Mouse (Mus musculus) CD4-positive helper T cell, adult 2 months (primary cell): ENCODE data around the gene Igfbpl1.
A peak's percentile ranks its signal among the peaks of the same experiment; 100 is the strongest.

Source experiments
- DNase-seq: peaks from one replicate; pipeline ENCODE4 v3.0.0-alpha.2; 2012; ENCODE audit warnings: low read depth, missing footprints, low spot score

Gene Igfbpl1

DNA sequence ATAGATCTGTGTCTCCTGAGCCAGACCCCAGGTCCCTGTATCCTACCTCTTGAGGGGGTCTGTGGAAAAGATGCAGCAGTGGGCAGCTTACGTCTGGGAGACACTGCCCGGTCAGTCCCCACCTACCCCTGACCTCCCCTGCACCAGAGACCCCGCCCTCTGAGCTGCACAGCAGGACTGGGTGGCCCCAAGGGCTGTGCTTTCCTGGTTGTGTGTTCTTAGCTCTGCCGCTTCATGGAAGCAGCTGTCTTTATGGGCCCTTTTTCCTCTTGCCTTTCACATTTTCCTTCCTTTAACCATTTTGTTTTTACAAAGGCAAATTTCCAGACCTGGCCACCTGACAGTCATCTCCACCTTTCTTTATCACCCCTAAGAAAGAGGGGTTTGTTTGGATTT lies 56.1 kb downstream of the Igfbpl1 start:
- no peak for DNase-seq

DNA sequence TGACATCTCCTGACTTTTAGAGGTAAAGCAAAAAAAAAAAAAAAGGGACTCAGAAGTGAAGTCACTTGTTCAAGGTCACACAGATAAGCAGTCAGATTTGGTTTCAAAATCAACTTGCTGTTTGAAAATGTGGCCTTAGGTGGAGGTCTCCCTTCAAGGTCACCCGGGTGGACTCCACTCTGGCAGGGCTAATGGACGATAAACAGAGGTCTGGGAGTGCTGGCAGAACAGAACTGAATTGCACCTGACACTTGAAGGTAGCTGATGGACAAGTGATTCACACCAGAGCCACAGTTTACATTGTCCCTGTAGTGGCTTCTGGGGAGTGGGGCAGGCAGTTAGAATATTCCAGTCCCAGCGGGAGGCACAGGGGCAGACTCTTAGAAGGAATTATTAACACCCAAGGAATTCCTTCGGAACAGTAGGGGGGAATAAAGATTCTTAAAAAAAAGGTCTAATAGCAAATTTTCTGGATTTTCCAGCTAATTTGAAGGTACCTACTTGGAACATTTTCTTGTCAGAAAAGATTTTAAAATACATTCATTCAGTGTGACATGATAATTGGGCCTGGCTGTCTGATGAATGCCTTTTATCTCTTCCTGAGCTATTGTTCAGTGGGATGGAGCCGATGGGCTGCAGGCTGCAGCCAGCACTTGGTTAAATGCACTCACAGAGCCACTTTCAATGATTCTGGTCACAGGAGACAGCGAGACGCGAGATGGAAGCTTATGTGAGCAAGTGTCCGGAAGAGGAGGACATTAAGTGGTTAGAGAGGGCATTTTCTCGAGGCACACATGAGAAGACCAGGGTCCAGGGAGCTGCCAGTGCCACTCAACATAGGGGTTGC lies 56.7 kb downstream of the Igfbpl1 start:
- DNase-seq = no peak

DNA sequence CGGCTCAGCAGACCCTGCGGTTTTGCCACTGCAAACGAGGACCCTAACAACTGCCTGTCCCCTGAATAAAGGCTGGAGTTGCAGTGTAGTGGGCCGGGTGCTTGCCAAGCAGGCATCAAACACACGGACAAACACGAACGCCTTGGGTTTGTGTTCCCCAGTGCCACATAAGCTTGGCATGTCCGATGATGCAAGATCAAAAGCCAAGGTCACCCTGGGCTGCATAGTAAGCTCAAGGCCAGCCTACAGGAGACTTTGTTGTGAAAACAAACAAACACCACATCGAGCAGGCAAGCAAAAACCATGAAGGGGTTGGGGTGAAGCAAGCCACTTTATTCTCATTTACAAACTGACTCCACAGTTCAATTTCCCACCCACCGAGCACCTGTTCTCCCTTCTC lies 57.6 kb downstream of the Igfbpl1 start:
- no peak for DNase-seq

DNA sequence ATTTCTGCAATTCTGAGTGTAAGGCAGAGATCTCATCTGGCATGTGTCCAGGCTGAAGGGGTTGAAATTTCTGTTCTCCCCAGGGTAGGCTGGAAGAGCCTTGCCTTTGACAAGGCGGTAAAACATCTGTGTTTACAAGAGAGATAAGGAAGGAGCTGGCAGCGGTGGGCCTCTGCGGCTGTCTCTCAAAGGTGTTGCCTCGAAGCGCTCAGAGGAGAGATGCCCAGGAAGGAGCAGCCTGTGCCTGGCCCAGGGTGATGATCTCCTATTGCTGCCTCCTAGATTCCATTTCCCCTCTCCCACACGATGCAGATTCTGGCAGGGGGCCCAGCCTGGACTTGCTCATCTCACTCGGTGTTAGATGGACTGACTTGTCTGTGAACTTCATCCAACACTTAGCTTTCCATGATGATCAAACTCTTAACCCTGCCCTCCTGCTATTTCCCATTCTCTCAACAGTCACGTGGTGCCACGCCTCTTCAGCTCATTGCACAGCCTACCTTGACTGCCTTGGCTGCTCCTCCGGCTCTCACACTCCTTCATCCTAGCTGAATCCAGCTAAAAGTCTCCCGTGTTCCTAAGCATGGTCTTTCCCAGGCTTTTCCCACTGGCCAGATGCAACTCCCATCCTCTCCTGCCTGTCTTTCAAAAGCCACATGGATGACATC lies 58.7 kb downstream of the Igfbpl1 start:
- no peak for DNase-seq

DNA sequence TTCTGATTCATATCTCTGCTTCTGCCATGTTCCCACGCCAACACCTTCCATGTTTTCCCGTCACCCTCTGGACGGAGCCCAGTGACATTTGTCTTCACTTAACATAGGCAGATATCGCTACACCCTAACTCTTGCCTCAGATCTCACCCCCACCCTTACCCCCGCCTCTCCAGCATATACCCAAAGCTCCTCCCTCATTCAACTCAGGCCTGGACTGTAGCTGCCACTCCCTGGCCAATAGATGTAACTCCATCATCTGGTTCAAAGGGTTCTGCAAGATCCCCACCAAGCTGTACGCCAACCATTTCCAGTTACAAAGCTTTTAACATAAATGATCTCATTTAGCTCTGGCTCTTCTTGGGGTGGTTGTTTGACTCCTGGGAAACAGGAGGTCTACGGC lies 59.9 kb downstream of the Igfbpl1 start:
- no peak for DNase-seq

DNA sequence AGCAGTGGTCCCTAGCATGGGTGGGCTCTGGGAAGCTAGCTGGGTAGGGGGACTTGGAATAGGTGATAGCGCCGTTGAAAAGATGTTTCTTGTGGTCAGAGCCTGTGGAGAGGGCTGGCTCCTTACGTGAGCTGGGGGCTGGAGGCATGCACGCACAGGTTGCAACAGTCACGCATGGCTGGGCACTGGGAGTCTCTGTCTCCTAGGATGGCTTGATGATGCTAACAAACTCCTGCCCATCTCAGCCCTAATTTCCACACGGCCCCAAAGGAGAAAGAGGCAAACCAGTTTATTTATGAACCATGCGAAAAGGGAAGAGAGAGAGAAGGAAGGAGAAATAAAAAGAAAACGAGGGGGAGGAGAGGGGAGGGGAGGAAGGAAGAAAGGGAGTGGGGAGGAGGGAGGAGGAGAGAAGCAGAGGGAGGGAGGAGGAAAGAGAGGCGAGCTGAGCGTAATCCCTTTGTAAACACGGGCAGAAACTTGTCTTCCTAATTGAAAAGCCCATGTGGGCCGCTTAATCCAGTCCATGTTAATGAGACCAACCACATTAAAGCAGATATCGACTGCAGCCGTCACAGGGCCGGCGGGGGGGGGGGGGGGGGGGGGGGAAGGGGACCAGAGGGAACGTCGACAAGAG lies 61.0 kb downstream of the Igfbpl1 start:
- DNase-seq = no peak

DNA sequence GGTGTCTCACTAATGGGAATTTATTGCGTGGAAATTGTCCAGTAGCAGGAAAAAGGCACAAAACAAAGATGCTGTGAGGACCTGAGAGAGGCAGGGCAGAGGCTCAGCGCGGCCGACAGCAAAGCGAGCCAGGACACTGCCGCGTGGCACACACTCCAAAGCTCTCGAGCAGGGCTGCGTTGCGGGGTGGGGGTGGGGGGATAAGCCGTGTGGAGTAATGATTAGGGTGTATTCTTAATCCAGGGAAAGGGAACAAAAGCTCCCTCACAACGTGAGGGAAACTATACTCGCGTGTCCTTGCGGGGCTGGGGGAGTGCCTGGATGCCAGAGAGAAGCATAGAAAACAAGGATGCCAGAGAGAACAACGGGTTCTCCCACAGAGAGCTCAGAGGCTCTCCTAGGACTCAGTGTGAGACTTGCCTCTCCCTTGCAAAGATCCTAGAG lies 61.6 kb downstream of the Igfbpl1 start:
- no peak for DNase-seq

DNA sequence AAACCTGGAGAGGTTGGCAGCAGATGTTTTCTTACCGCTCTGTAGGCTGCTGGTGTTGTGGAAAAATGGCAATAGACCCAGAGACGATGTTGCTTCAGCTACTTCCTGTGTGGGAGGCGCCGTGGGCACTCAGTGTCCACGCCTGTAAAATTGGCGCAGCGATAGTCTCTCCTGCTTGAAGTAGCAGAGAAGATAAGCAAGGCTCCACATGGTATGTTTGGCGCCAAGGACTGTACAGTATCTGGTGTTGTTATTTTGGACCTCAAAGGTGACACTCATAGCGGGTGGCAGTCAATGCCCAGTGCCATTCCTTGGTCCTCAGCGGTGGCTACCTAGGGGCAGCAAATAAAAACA lies 62.6 kb downstream of the Igfbpl1 start:
- peak; percentile 26 for DNase-seq

DNA sequence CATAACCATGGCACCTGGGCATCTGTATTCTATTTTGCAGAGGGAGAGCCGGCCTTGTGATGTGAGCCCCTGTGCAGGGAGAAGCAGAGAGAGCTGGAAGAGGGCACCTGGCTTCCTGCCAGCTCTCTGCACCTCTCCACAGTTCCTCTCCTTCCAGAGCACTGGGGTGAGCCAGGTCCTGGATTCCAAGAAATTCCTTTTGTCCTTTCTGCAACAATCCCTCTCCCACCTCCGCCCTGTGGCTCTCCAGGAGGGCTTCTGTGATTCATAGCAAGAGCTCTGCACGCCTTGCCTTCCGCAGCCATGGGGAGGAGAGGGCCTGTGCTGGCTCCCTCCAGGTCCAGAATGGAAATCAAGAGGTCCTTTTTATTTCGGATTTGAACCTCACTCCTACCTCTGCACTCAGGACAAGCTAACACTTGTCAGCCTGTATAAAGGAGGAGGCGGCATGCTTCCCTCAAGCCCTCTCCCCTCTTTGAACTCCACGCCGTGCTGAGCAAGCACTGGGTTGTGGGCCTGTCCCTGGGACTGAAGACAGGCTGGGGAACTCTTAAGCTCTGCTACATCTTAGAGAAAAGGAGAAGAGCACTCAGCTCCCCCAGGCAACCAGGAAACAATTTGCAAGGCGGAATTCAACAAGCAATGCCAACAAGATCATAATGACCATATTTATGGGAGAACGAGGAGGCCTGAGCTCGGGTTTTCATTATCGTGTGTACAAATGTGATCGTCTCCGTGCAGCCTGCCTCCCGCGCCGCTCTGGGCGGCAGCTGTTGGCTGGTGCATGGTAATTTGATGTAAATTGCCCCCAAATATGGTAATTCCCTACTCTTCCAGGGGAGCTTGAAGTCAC lies 63.2 kb downstream of the Igfbpl1 start:
- peak; percentile 13 for DNase-seq

DNA sequence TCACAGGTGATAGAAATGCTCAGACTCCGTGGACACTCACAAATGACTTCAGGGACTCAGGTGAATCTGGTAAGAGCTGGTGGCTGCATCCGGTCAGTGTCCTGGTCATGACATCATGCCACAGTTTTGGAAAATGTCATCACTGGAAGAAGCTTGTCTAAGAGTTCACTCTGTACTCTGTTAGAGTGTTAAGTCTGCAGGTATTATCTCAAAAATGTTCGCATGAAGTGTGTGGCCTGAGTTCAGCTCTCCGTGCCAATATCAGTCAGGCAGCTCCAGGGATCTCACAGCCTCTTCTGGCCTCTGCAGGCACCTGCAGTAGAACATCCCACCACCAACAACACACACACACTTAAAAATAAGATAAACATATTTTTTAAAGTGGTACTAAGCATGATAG lies 64.1 kb downstream of the Igfbpl1 start:
- no peak for DNase-seq
